Mouse (Mus musculus) CD4-positive, CD25-positive, alpha-beta regulatory T cell, adult 4 months (primary cell): ENCODE data around the gene Adarb2. TPM values are rescaled to one million over a fixed set of nuclear protein-coding genes. Genes with fewer than 3 reads are reported as not detected.
"Not testable (repeated sequence)": the region's sequence is repeated elsewhere in the genome, so short reads cannot be mapped to it uniquely, and the experiment has no call there.

Experiments
- ATAC-seq: one replicate; pipeline ENCODE4 v1.8.0; 2017
- polyA plus RNA-seq, 2 experiments: library from polyadenylated mRNA; unstranded; fragments of 100-300 nt; shearing (Covaris generic); gene quantifications; one replicate each; pipeline ENCODE4 v1.2.1; 2017

Adarb2 gene
- polyA plus RNA-seq, 2 experiments from 2014 or later, result 0.08 to 0.28 TPM

DNA sequence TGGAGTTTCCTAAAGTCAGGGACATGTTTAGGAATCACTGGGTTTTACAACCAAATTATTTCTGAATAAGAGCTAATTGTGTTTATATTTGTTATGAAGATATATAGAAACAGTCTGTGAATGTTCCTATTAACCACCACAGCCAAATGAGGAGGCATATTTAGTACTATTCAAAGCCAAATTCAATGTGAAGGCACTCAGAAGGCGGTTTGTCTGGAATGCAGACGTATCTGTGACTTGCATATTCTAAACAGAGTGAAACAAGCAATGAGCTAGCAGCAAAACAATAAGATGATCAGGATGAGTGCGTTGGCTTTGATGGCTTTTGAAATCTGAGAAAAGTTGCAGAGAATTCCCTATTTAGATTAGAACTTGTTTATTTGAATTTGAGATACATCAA, 387.8 kb downstream of the Adarb2 start:
- no peak for ATAC-seq

DNA sequence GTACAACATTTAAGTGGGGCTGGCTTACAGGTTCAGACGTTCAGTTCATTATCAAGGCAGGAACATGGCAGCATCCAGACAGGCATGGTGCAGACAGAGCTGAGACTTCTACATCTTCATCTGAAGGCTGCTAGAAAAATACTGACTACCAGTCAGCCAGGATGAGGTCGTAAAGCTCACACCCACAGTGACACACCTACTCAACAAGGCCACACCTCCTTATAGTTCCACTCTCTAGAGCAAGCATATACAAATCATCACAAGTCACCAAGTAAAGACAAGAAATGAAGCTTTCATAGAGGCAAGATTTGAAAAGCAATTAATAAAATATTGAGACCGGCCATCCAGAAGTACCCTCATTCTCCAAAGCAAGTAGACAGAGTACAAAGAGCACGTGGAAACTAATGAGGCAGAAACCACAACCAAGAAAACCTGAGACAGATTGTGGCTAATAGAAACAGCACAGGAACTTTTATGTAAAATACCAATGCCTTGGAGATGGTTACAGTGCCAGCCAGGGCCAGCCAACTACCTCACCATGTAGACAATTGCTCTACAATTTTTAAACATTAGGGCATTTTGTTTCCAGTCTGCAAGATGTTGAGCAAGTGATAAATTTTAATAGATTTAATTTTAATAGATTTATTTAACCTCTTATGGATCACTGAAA, 394.4 kb downstream of the Adarb2 start:
- ATAC-seq, result no peak

DNA sequence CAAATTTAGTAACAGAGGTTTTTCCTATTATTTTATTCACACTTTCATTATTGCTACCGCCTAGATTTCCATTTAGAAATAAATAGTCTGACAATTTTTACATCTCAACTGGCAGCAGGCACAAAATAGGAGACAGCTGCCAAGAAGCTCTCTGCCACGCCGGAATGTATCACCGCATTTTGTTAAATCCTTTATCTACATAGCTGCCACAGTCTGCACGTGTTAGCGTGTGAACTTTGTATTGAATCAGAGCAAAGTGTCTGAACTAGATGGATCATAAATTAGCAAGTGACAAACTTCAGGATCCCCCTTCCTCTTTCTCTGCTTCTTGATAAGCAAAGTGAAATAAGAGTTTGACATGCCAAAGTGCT, 395.0 kb downstream of the Adarb2 start:
- ATAC-seq, result no peak

DNA sequence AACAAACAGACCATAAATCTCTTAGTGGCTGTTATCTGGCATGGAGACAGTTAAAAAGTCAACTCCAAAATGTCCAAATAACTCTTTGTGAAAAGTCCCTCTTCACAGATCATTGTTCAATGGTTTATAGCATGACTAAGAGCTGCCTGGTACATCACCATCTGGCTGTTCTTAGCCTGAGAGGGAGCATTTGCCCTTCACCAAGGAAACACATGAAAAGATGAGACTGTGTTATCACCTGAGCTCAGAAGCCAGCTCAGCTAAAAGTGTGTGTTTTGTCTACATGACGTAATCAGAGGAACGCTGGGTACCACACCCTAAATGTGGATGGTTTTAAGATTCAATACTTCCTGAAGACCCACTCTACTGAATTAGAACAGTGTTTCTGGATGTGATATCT, 403.0 kb downstream of the Adarb2 start:
- ATAC-seq, result no peak

DNA sequence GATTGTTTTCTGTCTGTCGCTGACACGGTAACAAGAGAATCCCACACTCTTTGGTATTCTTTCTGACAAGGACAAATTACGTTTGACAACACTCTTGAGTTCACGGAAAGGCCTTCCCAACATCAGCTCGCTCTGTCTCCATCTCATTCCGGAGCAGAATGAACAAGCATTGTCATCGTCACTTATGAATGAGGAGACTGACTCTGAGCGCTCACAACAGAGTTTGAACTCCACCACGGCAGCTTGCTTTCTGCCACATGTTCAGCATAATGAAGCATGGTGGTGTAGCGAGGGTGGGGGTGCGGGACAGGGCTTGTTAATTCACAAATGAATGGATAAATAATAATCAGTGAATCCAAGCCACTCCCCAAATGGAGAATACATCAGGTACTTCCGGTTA, 405.4 kb downstream of the Adarb2 start:
- no peak for ATAC-seq

DNA sequence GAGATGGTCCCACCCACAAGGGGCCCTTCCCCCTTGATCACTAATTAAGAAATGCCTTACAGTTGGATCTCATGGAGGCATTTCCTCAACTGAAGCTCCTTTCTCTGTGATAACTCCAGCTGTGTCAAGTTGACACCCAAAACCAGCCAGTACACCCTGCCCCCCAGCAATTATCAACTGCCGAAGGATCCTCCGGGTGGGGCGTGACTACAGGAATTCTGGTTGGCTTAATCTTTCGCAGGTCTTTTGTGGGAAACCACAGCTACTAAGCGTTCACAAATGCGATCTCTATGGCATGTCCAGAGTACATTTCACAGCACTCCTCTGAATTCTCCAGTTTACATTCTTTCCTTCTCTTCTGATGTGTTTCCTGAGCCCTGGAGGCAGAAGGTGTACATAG, 406.3 kb downstream of the Adarb2 start:
- ATAC-seq, result not testable (repeated sequence)

DNA sequence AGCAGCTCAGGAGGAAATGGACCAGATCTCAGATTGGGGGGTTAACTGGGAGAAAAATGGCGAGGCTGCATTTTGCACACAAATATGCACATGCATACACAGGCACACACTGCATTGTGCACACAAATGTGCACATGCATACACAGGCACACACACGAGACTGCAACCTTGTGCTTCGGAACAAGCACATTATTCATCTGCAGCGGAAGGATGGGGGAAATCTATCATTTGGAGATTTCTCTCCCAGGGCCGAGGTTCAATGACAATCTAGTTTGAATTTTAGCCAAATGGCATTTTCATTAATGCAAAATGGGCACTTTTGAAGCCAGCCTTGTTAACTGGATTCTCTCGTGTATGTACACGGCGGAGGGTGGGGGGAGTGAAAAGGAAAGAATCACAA, 408.3 kb downstream of the Adarb2 start:
- no peak for ATAC-seq

DNA sequence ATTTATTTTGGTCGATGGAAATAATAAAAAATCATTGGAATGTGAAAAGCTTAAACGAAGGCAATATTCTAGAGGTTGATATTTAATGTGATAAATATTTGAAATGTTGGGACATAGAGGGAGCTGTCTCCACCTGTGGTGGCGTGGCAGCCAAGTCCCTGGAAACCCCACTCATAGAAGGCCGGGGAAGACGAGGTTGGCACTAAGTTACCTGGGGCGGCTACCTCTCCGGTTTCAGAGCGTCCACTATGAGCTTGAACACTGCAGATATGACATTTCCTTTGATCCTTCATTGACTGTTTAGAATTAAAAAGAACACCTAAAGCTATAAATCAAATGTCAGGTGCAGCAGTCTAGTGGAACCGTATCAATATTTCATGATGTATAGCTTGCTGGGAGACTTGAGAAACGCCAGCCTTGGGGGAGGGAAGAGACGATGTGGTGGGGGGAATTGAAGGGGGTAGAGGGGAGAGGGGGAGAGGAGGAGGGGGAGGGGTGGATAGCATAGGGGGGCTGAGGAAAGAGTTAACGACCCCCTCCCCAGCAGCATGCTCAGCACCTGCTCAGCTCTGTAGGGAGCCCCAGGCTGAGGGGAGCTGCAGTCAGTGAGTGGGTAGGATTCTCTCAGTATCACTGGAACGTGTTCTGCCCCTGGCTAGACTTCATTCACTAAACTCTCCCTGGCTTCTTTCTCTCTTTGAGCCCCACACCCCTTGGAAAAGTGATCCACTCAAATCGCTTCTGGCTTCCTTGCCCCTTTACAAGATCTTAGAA, 410.1 kb downstream of the Adarb2 start:
- ATAC-seq, result no peak

DNA sequence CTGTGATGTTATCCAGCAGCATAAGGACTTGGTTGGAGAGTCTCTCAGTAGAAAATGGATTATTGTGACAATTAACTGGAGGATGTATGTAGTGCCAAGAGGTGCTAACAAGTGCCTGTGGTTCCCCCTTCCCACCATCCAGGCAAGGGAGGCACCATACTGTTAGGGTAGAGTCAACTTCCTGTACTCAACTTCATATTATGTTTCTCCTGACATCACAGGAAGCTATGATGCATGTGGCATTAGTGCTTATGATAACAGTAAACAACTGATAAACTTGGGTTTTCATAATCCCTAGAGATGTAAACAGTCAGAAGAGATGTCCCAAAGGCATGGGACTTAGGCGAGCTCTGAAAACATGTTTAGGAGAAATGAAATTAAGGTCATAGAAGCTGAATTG, 414.0 kb downstream of the Adarb2 start:
- no peak for ATAC-seq

DNA sequence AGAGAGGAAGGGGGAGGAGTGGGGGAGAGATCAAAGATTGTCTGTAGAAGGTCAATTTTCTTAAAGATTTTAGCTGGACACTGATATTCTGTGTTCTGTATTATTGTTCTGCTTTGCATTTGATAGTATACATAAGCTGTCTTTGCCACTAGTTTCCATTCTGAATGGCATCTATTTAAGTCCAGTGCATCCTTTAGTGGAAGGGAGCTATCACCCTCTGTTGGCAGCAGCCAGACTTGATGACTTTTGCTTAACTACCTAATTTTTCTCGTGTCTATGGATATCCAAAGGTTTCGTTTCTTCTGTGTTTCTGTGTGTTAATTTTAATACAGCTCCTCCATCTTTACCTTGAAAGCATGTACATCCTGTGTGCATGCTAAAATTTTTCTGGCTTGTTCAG, 419.6 kb downstream of the Adarb2 start:
- ATAC-seq, result no peak

DNA sequence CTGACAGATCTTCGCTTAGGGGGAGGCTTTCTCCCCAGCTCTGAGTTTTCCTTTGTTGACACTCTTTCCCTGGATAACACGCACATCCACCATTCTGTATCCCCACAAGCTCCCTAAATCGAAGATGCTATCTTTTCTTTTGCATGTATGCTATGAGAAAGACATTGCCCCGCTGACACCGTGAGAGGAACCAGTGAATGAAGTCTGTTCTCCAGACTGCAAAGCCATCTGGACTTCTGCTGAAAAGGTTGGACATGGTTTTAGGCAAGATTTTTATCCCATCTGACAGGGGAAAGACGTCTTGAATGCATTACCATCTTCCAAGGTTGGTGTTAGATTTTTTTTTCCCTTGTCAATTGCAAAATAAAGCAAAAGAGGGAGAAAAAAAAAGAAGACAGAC, 426.9 kb downstream of the Adarb2 start:
- no peak for ATAC-seq

DNA sequence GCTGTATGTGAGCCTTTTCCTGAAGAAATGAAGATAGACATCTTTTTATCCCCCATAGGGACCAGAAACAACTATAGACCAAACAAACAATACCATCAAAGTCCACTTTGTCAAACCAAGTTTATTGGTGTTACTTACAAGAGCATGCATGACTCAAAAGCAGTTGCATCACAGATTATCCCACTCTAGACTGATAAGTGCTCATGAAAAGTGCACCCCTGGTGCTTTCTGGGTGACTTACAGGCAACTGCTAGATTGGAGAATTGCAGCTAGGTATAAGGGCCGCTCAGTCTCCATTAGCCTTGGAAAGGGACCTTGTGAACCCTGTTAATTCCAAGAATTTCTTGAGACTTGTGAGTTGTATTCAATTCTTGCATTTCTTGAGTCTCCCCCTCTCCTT, 429.0 kb downstream of the Adarb2 start:
- ATAC-seq, result no peak

DNA sequence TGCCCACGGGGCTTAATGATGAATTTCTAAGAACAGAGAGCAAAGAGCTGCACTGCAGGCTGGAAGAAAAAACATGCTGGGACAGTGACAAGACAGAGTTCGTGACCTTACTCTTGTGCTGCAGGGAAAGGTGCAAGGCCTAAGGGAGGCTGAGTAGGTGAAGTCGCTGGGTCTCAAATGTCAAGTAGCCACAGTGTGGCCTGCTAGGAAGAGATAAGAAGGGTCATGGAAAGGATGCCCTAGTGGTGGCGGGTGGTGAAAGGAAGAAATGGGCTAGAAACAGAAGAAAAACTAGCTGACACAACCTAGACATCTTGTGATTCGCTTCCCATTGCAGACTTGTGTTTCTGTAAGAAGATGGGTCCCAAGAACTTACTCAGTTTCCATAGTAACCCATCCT, 429.4 kb downstream of the Adarb2 start:
- no peak for ATAC-seq

DNA sequence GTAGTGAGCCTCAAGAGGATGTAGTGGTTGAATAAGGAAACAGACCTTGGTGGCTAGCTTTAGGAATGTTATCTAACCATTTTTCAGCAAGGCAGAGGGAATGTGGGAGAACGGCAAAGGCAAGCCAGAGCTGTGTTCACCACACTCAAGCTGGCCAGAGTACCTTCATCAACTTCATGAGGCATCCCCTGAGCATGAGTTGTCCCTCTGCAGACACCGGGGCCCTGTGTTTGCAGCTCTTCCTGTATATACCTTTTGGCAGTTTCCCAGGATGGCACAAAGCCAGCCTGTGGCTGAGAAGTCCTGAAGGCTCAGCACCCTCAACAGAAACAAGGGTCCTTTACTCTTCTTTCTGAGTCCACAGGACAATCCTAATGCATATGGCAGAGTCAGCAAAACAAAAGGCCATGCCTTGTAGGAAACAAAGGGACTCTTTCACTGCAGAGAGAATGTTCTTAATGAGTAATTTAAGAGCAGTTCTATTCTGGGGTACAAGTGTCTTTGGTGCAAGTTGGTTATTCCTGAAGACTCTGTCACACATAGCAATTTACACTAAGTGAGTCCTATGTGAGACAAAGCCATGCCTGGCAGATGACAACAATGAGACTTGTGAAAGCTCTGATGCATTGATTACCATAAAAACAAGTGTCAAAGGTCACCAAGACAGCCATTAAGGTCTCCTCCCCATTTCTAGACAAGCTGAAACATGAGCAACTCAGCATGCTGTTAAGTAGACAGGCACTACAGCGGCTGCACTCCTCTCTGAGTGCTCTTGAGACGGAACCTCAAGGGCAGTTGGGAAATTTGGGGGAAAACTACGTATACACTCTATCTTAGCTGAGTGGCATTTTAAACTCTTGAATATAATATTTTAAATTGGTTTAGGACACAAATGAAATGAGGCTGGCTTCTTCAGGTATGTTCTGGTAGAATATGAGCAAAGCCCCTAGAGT, 431.0 kb downstream of the Adarb2 start:
- ATAC-seq, result no peak

DNA sequence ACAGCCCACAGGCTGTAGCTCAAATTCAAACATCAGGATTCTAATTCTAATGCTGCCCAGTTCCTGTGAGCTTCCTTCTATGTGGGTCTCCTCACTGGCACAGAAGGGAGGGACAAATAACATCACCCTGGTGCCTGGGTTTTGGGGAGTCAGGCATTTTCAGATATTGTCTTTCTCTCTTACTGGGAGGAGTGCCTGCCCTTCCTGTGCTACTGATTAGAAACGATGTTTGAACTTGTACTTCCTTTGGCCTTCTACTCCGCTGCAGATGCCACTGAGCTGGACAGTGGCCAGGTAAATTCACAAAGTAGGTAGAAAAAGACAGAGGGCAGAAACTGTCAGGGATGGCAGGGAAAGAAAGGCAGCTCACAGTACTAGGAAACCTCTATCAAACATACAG, 439.4 kb downstream of the Adarb2 start:
- ATAC-seq, result no peak

DNA sequence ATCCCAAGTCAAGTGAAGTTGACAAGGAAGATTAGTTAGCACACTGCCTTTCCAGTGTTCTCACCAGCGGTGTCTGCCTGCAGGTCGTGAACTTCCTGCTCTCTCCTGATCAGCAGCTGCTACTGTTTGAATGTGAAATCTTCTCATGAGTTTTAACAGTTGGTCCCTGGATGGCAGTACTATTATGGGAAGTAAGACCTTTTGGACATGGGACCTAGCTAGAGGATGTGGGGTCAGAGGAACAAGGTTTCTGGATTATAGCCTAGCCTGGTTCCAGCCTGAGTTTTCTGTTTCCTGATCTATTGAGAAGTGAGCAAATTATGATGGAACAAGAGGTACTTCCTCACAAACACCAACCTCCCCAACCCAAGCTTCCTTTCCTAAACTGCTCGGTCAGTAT, 441.3 kb downstream of the Adarb2 start:
- ATAC-seq, result no peak

DNA sequence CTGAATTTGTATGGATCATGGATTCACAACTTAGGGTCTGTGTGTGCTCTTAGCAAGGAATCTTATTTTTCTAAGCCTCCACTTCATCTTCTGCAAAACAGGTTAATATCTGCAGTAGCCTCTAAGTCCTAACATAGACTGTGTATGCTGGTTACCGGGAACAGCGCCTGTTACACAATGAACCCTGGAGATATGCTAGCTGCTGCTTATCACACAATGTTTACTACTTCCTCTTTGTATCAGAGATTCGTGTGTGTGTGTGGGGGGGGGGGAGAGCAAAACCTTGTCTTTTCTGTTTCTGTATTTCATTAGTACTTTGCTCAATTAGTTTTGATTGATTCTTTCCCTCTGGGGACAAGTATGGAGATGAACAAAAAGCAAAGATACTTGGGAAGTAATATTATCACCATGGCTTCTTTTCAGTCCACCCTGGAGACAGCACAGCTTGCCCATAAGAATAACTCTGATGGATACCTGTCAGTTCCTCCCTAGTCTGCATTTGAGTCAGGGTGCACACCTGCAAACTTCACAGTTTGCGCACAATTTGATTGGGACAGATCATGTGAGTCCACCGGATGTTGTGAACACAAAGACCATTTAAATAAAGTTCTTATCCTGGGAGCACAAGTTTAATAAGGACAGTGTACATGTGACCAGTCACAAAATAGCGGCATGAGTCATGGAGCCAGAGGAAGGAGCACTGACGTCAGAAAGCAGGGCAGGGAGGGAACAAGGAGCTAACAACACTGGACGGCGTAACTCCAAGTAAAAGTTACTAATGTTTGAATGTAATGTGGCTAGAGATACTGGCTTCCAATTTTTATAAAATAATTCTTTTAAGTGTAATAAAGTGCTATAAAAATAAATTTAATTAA, 442.4 kb downstream of the Adarb2 start:
- ATAC-seq, result no peak

DNA sequence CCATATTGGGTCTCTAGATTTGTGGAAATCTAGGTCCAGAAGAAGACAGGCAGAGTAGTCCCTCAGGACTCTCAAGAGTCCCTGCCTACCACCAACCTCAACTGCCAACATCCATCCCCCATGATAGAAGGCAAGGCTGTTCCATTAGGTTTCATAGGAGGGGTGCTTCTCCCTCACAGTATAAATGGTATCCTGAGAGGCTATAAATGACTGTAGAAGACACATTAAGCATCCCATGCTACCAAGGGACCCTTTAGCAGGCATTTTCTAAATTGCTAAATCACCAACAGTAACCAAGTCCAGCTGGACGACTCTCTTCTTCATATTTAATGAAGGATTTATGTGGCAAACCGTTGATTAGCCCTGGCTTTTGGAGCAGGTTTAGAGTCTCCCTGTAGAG, 446.6 kb downstream of the Adarb2 start:
- no peak for ATAC-seq

DNA sequence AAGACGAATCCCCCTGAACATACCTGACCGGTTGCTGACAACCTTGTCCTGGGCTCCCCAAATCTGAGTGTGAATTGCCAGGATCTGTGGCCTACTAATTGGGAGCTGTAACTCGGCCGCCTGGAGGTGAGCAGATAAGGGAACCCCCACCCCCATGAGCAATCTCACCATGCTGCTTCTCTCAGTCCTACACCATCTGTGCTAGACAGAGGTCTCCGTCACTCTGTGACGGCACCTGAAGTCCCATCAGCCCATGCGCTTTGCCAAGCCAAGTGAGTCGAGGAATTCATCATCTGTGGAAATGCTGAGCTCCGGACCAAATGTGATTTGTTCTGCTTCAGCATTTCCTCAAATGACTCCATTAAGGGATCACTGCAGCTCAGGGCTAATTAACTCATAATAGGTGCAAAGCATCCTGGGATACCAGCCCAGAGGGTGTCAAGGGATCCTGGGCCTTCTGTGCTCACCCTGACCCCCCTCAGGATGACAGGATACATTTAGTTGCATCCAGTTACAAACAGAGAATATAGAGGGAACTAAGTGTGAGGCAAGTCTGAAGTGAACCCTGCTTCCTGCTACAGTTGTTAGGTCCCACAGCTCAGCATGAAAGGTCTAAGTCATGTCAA, 462.1 kb downstream of the Adarb2 start:
- no peak for ATAC-seq

DNA sequence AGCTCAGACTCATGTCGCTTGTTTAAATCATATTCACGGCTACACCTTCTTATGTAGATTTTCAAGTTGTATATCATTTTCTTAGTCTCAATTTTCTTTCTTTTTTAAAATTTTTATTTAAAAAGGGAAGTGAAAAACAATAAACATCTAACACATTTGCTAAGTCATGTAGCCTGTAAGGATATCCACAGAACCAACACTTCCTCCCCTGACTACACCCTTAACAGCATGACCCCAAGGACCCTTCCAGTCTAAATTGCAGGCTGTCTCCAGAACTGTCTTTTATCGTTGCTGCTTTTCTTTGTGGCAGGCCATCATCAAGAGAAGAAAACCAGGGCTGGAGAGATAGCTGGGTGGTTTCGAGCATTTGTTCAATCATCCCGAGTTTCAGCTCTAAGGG, 474.5 kb downstream of the Adarb2 start:
- ATAC-seq, result no peak

DNA sequence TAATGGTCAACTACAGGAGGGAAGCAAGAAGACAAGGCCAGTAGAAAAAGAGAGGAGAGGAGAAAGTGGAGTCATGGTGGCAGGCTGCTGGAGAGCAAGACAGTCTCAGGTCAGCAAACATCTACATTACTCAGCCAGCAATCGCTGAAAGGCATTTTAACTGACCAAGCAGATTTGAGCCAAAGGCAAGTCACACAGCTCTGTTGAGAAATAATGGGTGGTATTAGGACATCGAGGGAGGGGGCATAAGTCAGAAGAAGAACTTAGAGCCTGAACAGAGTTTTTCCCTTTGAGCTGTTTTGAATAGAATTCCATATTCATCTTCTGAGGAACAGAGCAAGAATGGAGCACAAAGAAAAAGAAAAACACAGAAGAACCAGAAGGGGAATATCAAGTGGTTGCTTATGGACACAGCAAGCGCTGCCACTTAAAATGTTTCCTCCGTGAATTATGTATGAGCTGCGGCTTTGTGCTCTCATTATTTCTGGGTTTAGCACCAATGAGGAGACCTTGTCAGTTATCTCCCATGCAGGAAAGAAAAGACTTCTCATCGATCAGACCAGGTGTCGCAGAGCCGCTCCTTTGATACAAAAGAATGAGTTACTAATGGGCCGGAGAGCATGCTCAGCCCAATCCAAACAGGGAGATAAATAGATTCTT, 477.9 kb downstream of the Adarb2 start:
- ATAC-seq, result no peak
